Mouse (Mus musculus) myocyte (in vitro differentiated cells): Measurements from ENCODE around the gene Hebp2.

Source experiments
- E2F4 ChIP-seq: IDR thresholded peaks from one replicate; pipeline ENCODE4 v1.6.1; 2011; ENCODE audit warnings: mild to moderate bottlenecking, control low read depth, moderate library complexity; ENCODE audit not compliant: insufficient read depth
- MAX ChIP-seq: IDR thresholded peaks from one replicate; pipeline ENCODE4 v1.6.1; 2011; ENCODE audit warnings: low read depth, mild to moderate bottlenecking, control low read depth
- MYOD1 ChIP-seq, 3 experiments: IDR thresholded peaks; one replicate each; pipeline ENCODE4 v1.6.1; 2011; ENCODE audit warnings: control low read depth in 2 of 3, low read depth in 2 of 3, mild to moderate bottlenecking in 2 of 3, moderate library complexity in 1 of 3; ENCODE audit not compliant: insufficient read length in 2 of 3, control insufficient read depth in 1 of 3
- MYOG ChIP-seq, 3 experiments: IDR thresholded peaks; one replicate each; pipeline ENCODE4 v1.6.1; 2011; ENCODE audit warnings: control low read depth in 2 of 3, low read depth in 2 of 3, mild to moderate bottlenecking in 2 of 3; ENCODE audit not compliant: insufficient read length in 2 of 3, control insufficient read depth in 1 of 3, insufficient read depth in 1 of 3
- POLR2A ChIP-seq: IDR thresholded peaks from one replicate; pipeline ENCODE4 v1.6.1; 2011; ENCODE audit warnings: low read depth, mild to moderate bottlenecking, control low read depth, moderate library complexity; ENCODE audit not compliant: insufficient read length
- REST ChIP-seq: IDR thresholded peaks from one replicate; pipeline ENCODE4 v1.6.1; 2011; ENCODE audit warnings: mild to moderate bottlenecking, control low read depth, moderate library complexity; ENCODE audit not compliant: insufficient read depth, insufficient read length
- TCF12 ChIP-seq: IDR thresholded peaks from one replicate; pipeline ENCODE4 v1.6.1; 2011; ENCODE audit warnings: mild to moderate bottlenecking, control low read depth; ENCODE audit not compliant: poor library complexity, insufficient read depth, severe bottlenecking

GRCm38 (mm10) chr10:18532293-18532692 lies 13.6 kb downstream of the Hebp2 start:
- no peak for TF ChIP-seq MYOD1 (IDR thresholded peaks at IDR 0.05; ENCODE audit: control insufficient read depth in 1 of 3, insufficient read length in 2 of 3, low read depth in 2 of 3)
- TF ChIP-seq POLR2A: no peak
- no peak for TF ChIP-seq E2F4
- TF ChIP-seq MAX: no peak
- TF ChIP-seq MYOG (IDR thresholded peaks at IDR 0.05; ENCODE audit: control insufficient read depth in 1 of 3, insufficient read depth in 1 of 3, insufficient read length in 2 of 3, low read depth in 2 of 3): no peak
- TF ChIP-seq REST: no peak
- no peak for TF ChIP-seq TCF12
